Mouse (Mus musculus): Measurements from ENCODE around the gene Gcnt1.

- no peak for TF ChIP-seq CTCF (IDR thresholded peaks at IDR 0.05; ENCODE audit: borderline replicate concordance, insufficient read depth, low read length)
- TF ChIP-seq POLR2A (IDR thresholded peaks at IDR 0.05; ENCODE audit: low read depth, low read length), result no peak
Measured at GRCm38 (mm10) chr19:17386424-17386823, 13.8 kb upstream of the Gcnt1 start.
